Mouse (Mus musculus) ES-E14 (cell line): ENCODE results near the gene Capzb. TPM values are rescaled to one million over a fixed set of nuclear protein-coding genes. Genes with fewer than 3 reads are reported as not detected.

Experiments
- DNase-seq: peaks from one replicate; pipeline ENCODE4 v3.0.0-alpha.2; 2013; ENCODE audit warnings: low read depth, low spot score
- H3K27ac ChIP-seq: 2 replicates; pipeline ENCODE4 v1.5.1; 2012; ENCODE audit warnings: low read depth, mild to moderate bottlenecking, low read length, moderate library complexity, mixed read lengths; ENCODE audit not compliant: poor library complexity, insufficient read depth, severe bottlenecking
- H3K36me3 ChIP-seq: 2 replicates; pipeline ENCODE4 v1.6.1; 2012; ENCODE audit warnings: mild to moderate bottlenecking, low read length, moderate library complexity, mixed read lengths; ENCODE audit not compliant: control insufficient read depth, poor library complexity, insufficient read depth, severe bottlenecking
- H3K4me1 ChIP-seq, 2 experiments: fragments of 150-350 bp in 1 of 2; sonication (generic) in 1 of 2; 2 replicates each; pipeline ENCODE4 v1.6.1; 2012; ENCODE audit warnings: low read length in 2 of 2, mild to moderate bottlenecking in 1 of 2, mixed read lengths in 1 of 2; ENCODE audit not compliant: control insufficient read depth in 2 of 2, insufficient read depth in 2 of 2, poor library complexity in 1 of 2
- H3K4me3 ChIP-seq, 2 experiments: fragments of 150-350 bp in 1 of 2; sonication (generic) in 1 of 2; 2 replicates each; pipeline ENCODE4 v1.5.1; 2012; ENCODE audit warnings: low read length in 2 of 2, low read depth in 1 of 2, mild to moderate bottlenecking in 1 of 2, mixed read lengths in 1 of 2; ENCODE audit not compliant: insufficient read depth in 1 of 2, poor library complexity in 1 of 2, severe bottlenecking in 1 of 2
- H3K9ac ChIP-seq: 2 replicates; pipeline ENCODE4 v1.6.1; 2012; ENCODE audit warnings: low read depth, mild to moderate bottlenecking, low read length, mixed read lengths; ENCODE audit not compliant: poor library complexity, insufficient read depth, severe bottlenecking
- H3K9me3 ChIP-seq: fragments of 150-350 bp; sonication (generic); 2 replicates; pipeline ENCODE4 v1.6.1; 2012; ENCODE audit warnings: low read depth, mild to moderate bottlenecking, low read length; ENCODE audit not compliant: control insufficient read depth, insufficient read depth
- CHD2 ChIP-seq: IDR thresholded peaks from 2 replicates; pipeline ENCODE4 v1.6.1; 2014; ENCODE audit warnings: mild to moderate bottlenecking, low read depth, low read length, inconsistent platforms
- HCFC1 ChIP-seq: IDR thresholded peaks from 2 replicates; pipeline ENCODE4 v1.6.1; 2012; ENCODE audit warnings: low read length, inconsistent platforms, borderline replicate concordance; ENCODE audit not compliant: insufficient read depth
- MAFK ChIP-seq: IDR thresholded peaks from 2 replicates; pipeline ENCODE4 v1.6.1; 2014; ENCODE audit warnings: mild to moderate bottlenecking, low read depth, low read length, inconsistent platforms; ENCODE audit not compliant: insufficient read depth
- ZC3H11A ChIP-seq: IDR thresholded peaks from 2 replicates; pipeline ENCODE4 v1.6.1; 2012; ENCODE audit warnings: low read depth, mild to moderate bottlenecking, inconsistent platforms, low read length, borderline replicate concordance
- ZNF384 ChIP-seq: IDR thresholded peaks from 2 replicates; pipeline ENCODE4 v1.6.1; 2012; ENCODE audit warnings: low read depth, low read length, inconsistent platforms
- in situ Hi-C, 2 experiments: fragments of 600-800 bp; cut with MboI; formaldehyde crosslinking; loops; one replicate each; pipeline ENCODE4 v1.15.1; 2025; ENCODE audit warnings: low sequenced_read_pairs in 2 of 2, inconsistent platforms in 1 of 2; ENCODE audit not compliant: unreplicated experiment in 2 of 2
- total RNA-seq: library from RNA; depleted of rRNA; stranded (reverse); fragments of 300-350 nt; gene quantifications from 2 replicates; pipeline ENCODE4 v1.2.3, GENCODE M21; 2012

The Capzb gene
- total RNA-seq, 1 experiment, result 111 TPM

- no peak overlapping the region for H3K27ac ChIP-seq
- no peaks in the 10 kb centered on the region; a peak in 1 of 4 replicates for H3K4me1 ChIP-seq
- in situ Hi-C loops, result no loop called here
- TF ChIP-seq CHD2 (no peak), ZNF384 (no peak), HCFC1 (no peak), MAFK (no peak), ZC3H11A (no peak)
- H3K4me3 ChIP-seq, result no peak overlapping the region
- no peaks in the 10 kb centered on the region for H3K9me3 ChIP-seq
- no peak overlapping the region for H3K9ac ChIP-seq
- DNase-seq, result no peak
- H3K36me3 ChIP-seq, result peaks cover 25% of the 10 kb centered on the region
These were observed 80.4 kb downstream of the Capzb start for GRCm38 (mm10) chr4:139272951-139273680.

GRCm38 (mm10) chr4:139274573-139274972 is 81.9 kb downstream of the Capzb start:
- Histone ChIP-seq H3K4me3 (no peak overlapping the region), H3K36me3 (peaks cover 15% of the 10 kb centered on the region), H3K9me3 (no peaks in the 10 kb centered on the region), H3K9ac (no peak overlapping the region), H3K4me1 (no peaks in the 10 kb centered on the region; a peak in 1 of 4 replicates), H3K27ac (no peak overlapping the region)
- TF ChIP-seq ZC3H11A, result no peak
- TF ChIP-seq ZNF384, result no peak
- no peak for TF ChIP-seq CHD2
- TF ChIP-seq HCFC1, result no peak
- TF ChIP-seq MAFK, result no peak
- DNase-seq, result no peak
- in situ Hi-C loops, result no loop called here

GRCm38 (mm10) chr4:139276411-139276810 is 83.7 kb downstream of the Capzb start:
- TF ChIP-seq HCFC1, result no peak
- no peak for TF ChIP-seq MAFK
- no peak for TF ChIP-seq ZNF384
- no peak for TF ChIP-seq ZC3H11A
- TF ChIP-seq CHD2, result no peak
- Histone ChIP-seq H3K9me3 (no peaks in the 10 kb centered on the region), H3K4me1 (no peaks in the 10 kb centered on the region), H3K4me3 (no peak overlapping the region), H3K36me3 (peaks cover 29% of the 10 kb centered on the region), H3K9ac (no peak overlapping the region), H3K27ac (no peak overlapping the region)
- in situ Hi-C loops, result loop anchor here in 1 of 2 experiments (25.0 kb wide), 1 partner anchor 189 kb away; the partner anchor contains the start of genes Htr6 and Nbl1
- no peak for DNase-seq

- peaks cover 34% of the 10 kb centered on the region for H3K36me3 ChIP-seq
- H3K27ac ChIP-seq, result no peak overlapping the region
- no peak for TF ChIP-seq MAFK
- no peak for TF ChIP-seq ZC3H11A
- TF ChIP-seq ZNF384, result no peak
- no peak for TF ChIP-seq HCFC1
- TF ChIP-seq CHD2, result no peak
- no peaks in the 10 kb centered on the region for H3K4me1 ChIP-seq
- H3K4me3 ChIP-seq, result no peak overlapping the region
- H3K9ac ChIP-seq, result no peak overlapping the region
- no peak for DNase-seq
- no peaks in the 10 kb centered on the region for H3K9me3 ChIP-seq
- in situ Hi-C loops, result loop anchor here in 1 of 2 experiments (25.0 kb wide), 1 partner anchor 193 kb away; the partner anchor contains the start of genes Htr6 and Nbl1
These were observed 87.8 kb downstream of the Capzb start for GRCm38 (mm10) chr4:139280530-139280929.
